Mouse (Mus musculus): ENCODE results near the gene Atoh8.

DNA sequence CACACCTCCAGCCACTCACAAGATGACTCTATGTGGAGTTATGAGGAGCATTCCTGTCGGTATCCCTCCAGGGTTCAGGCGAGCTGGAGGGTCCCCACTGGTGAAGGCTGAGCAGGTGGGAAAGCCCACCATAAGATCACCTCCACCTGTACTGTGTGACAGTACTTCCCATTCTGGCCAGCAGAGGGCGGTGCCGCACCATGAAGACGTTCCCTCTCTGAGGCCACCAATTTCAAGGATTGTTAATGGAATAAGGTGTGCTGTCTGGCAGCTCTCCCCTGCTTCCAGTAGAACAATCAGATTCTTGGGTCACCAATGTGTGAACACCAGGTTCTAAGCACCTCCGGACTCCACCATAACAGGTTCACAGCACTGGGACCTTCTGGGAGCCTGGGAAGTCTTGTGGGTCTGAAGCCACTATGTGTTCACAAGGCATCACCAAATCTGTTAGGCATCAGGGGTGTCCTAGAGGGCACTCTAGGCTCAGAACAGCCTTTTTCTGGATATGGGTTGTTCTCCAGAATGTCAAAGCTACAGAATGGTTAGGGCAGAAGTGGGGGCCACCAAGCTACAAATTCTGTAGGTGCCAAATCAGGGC lies 49.4 kb downstream of the Atoh8 start:
- peak; percentile 98 for TF ChIP-seq CTCF (IDR thresholded peaks at IDR 0.05; ENCODE audit: borderline replicate concordance, extremely low read depth, insufficient read depth, insufficient read length)
- TF ChIP-seq POLR2A (IDR thresholded peaks at IDR 0.05; ENCODE audit: borderline replicate concordance, extremely low read depth, insufficient read depth, insufficient read length, poor library complexity, severe bottlenecking): no peak
